7 mouse cellular contexts compared by ENCODE assay signal in the genomic region with DNA sequence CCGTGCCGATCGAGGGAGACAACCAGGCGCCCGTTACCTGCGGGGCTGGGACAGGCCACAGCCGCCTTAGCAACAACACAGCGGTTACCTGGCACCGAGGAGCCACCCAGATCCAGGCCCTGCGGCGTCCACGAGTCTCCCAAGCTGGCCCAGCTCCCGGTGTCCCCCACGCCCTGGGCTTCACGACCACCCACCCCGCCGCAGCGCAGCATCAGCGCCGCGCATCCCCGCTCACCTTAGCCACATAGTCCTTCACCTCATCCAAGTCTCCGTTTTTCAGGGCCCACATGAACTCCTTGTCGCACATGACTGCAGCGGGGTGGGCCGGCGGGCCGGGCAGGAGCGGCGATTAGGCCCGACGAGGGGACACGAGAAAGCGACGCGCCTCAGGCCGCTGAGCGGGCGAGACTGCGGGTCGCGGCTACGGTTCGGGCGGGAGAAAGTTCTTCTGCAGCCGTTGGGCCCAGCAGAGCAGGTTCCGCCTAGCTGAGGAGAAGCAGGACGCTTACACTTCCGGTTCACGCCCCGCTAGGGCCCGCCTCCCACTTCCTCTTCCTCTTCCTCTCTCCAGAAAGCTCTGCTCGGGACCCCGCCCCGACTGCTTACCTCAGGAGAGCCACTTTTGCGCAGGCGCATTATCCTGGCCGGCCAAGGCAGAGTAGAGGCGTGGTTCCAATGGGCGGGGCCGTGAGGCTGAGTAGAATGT. TPM values are rescaled to one million over a fixed set of nuclear protein-coding genes. Genes with fewer than 3 reads are reported as not detected.
DNase-seq lines count a peak whose midpoint lies in the region; ATAC-seq lines count a peak whose summit lies in the region.

A gene (minus strand): TSS at position 585 of the 706 bp plus-strand sequence.

- no peaks in the 10 kb centered on the region for H3K36me3 ChIP-seq in embryonic facial prominence, embryonic 11.5 days (replicated peaks; ENCODE audit: control insufficient read depth, insufficient read depth, low read depth, low read length)
- H3K36me3 ChIP-seq in limb, embryonic 10.5 days = peaks cover 4% of the 10 kb centered on the region; the same call in 1 of the 2 replicates
- H3K36me3 ChIP-seq in midbrain, embryonic 13.5 days = no peaks in the 10 kb centered on the region

- no peaks in the 10 kb centered on the region for H3K9me3 ChIP-seq in embryonic facial prominence, embryonic 11.5 days (replicated peaks; ENCODE audit: control insufficient read depth, low read length)
- no peaks in the 10 kb centered on the region for H3K9me3 ChIP-seq in limb, embryonic 10.5 days (replicated peaks)
- H3K9me3 ChIP-seq in midbrain, embryonic 13.5 days = no peaks in the 10 kb centered on the region

- DNase-seq in adrenal gland, postnatal 14 days = peak; percentile 100
- DNase-seq in embryonic facial prominence, embryonic 11.5 days (ENCODE audit: low spot score) = peak; percentile 99
- peak; percentile 99 for DNase-seq in kidney, adult 11 months
- DNase-seq in limb, embryonic 10.5 days (ENCODE audit: low spot score) = peak; percentile 98
- peak; percentile 97 for DNase-seq in spleen, adult 12 weeks (ENCODE audit: low spot score)

- peak; percentile 100 for ATAC-seq in embryonic facial prominence, embryonic 11.5 days (replicated peaks; ENCODE audit: insufficient number of reproducible peaks, low FRiP score, low TSS enrichment, low read depth)
- ATAC-seq in granulocyte monocyte progenitor cell, adult 5-6 weeks (replicated peaks; ENCODE audit: poor library complexity, severe bottlenecking) = peak; percentile 83
- peak; percentile 100 for ATAC-seq in midbrain, embryonic 13.5 days

- peak within 1 kb of the TSS; percentile 98 for H3K9ac ChIP-seq in embryonic facial prominence, embryonic 11.5 days (replicated peaks; ENCODE audit: low read length)
- peak within 1 kb of the TSS; percentile 99 for H3K9ac ChIP-seq in midbrain, embryonic 13.5 days (replicated peaks)

- H3K4me3 ChIP-seq in embryonic facial prominence, embryonic 11.5 days (ENCODE audit: low read depth, low read length) = peak within 1 kb of the TSS; percentile 99
- peak within 1 kb of the TSS; percentile 97 for H3K4me3 ChIP-seq in limb, embryonic 10.5 days
- H3K4me3 ChIP-seq in midbrain, embryonic 13.5 days (replicated peaks) = peak within 1 kb of the TSS; percentile 96

- peak within 1 kb of the TSS; percentile 52; the same call in 1 of the 2 replicates for H3K27ac ChIP-seq in embryonic facial prominence, embryonic 11.5 days (replicated peaks; ENCODE audit: low read depth, low read length)
- peak within 1 kb of the TSS; percentile 93 for H3K27ac ChIP-seq in limb, embryonic 10.5 days
- H3K27ac ChIP-seq in midbrain, embryonic 13.5 days = peak within 1 kb of the TSS; percentile 68

- peak within 1 kb of the TSS; percentile 54 for H3K4me2 ChIP-seq in embryonic facial prominence, embryonic 11.5 days (ENCODE audit: low read depth, low read length)
- peak within 1 kb of the TSS; percentile 87 for H3K4me2 ChIP-seq in midbrain, embryonic 13.5 days (replicated peaks)

- WGBS in embryonic facial prominence, embryonic 11.5 days = under 1% methylated on average over 60 of the region's 61 CpGs
- WGBS in limb, embryonic 10.5 days = under 1% methylated on average over 61 of the region's 61 CpGs
- 0% methylated on average over 61 of the region's 61 CpGs for WGBS in midbrain, embryonic 13.5 days

- no peaks in the 10 kb centered on the region for H3K4me1 ChIP-seq in embryonic facial prominence, embryonic 11.5 days (ENCODE audit: control insufficient read depth, insufficient read depth, low read length)
- H3K4me1 ChIP-seq in limb, embryonic 10.5 days = no peaks in the 10 kb centered on the region
- peaks cover 20% of the 10 kb centered on the region for H3K4me1 ChIP-seq in midbrain, embryonic 13.5 days (replicated peaks)

- H3K27me3 ChIP-seq in embryonic facial prominence, embryonic 11.5 days (ENCODE audit: control insufficient read depth, insufficient read depth, low read length) = no peaks in the 10 kb centered on the region
- no peaks in the 10 kb centered on the region for H3K27me3 ChIP-seq in limb, embryonic 10.5 days (ENCODE audit: low read depth, poor library complexity, severe bottlenecking)
- no peaks in the 10 kb centered on the region for H3K27me3 ChIP-seq in midbrain, embryonic 13.5 days

RNA-seq across cellular contexts. Expression of the gene that starts here (rescaled TPM):
- total RNA-seq in adrenal gland, postnatal 14 days (2021) = 95.9 and 110 TPM in 2 replicates
- 142 and 147 TPM in 2 replicates for polyA plus RNA-seq in embryonic facial prominence, embryonic 11.5 days (2014; fragmentation: Nextera tagmentation; extraction: Ambion mirVana)
- 130 and 134 TPM in 2 replicates for total RNA-seq in granulocyte monocyte progenitor cell, adult 5-6 weeks (2014; fragmentation: Nextera tagmentation)
- total RNA-seq in granulocyte monocyte progenitor cell, adult 5-6 weeks (2017) = 123 and 138 TPM in 2 replicates
- 141 and 155 TPM in 2 replicates for polyA plus RNA-seq in limb, embryonic 10.5 days (2016; fragmentation: Nextera tagmentation; extraction: Ambion mirVana)
- polyA plus RNA-seq in midbrain, embryonic 13.5 days (2015; fragmentation: Nextera tagmentation; extraction: Ambion mirVana) = 180 and 191 TPM in 2 replicates

Comparison
In these comparisons a context has a peak if more than half of its experiments do, and no peak if none do; other contexts are left out.
1. Peak in every context shown above with its lines: DNase-seq, ATAC-seq, H3K4me3 ChIP-seq and H3K27ac ChIP-seq.